Comparison of ENCODE assay signal across 14 mouse cellular contexts in genomic region chr2:71314080-71314479, GRCm38 (mm10).
"Had no signal": no experiment of that assay in that cellular context is flagged by ENCODE, and none has a peak within 500 bp of the region (broad histone marks: within the 10 kb centered on the region; RNA-seq: fewer than 3 reads in every experiment).

No protein-coding gene starts in this region.

- H3K27me3 ChIP-seq: limb, embryonic 12.5 days; liver, embryonic 13.5 days; neural tube, embryonic 13.5 days; stomach, embryonic 15.5 days had no signal

- H3K9ac ChIP-seq: limb, embryonic 12.5 days; liver, embryonic 13.5 days; liver, postnatal 0 days; stomach, embryonic 15.5 days had no signal

- H3K4me3 ChIP-seq: layer of hippocampus, adult 2 months; limb, embryonic 12.5 days; liver, embryonic 13.5 days; midbrain, embryonic 10.5 days; neural tube, embryonic 13.5 days; stomach, embryonic 15.5 days had no signal

- DNase-seq: kidney, postnatal 10 days; kidney, postnatal 4 days; liver; liver, embryonic 13.5 days; liver, postnatal 0 days; midbrain, embryonic 14.5 days; right cerebral cortex, postnatal 14 days; thymus, adult 2 months; thymus, postnatal 25 days had no signal

- ATAC-seq: liver, postnatal 0 days had no signal

- H3K9me3 ChIP-seq: limb, embryonic 12.5 days; liver, embryonic 13.5 days; stomach, embryonic 15.5 days had no signal

- H3K4me1 ChIP-seq: liver, embryonic 13.5 days; stomach, embryonic 15.5 days had no signal

- H3K4me2 ChIP-seq: limb, embryonic 12.5 days; liver, embryonic 13.5 days; stomach, embryonic 15.5 days had no signal

- H3K27ac ChIP-seq: layer of hippocampus, adult 2 months; limb, embryonic 12.5 days; liver, embryonic 13.5 days; midbrain, embryonic 10.5 days; stomach, embryonic 15.5 days had no signal
